Mouse (Mus musculus): ENCODE measurements around the gene Gng10. TPM values are rescaled to one million over a fixed set of nuclear protein-coding genes. Genes with fewer than 3 reads are reported as not detected.
A peak's percentile ranks its signal among the peaks of the same experiment; 100 is the strongest.

The Gng10 gene
- 10 to 100 TPM; 16.6 to 17.0 TPM for total RNA-seq (2021)

DNA sequence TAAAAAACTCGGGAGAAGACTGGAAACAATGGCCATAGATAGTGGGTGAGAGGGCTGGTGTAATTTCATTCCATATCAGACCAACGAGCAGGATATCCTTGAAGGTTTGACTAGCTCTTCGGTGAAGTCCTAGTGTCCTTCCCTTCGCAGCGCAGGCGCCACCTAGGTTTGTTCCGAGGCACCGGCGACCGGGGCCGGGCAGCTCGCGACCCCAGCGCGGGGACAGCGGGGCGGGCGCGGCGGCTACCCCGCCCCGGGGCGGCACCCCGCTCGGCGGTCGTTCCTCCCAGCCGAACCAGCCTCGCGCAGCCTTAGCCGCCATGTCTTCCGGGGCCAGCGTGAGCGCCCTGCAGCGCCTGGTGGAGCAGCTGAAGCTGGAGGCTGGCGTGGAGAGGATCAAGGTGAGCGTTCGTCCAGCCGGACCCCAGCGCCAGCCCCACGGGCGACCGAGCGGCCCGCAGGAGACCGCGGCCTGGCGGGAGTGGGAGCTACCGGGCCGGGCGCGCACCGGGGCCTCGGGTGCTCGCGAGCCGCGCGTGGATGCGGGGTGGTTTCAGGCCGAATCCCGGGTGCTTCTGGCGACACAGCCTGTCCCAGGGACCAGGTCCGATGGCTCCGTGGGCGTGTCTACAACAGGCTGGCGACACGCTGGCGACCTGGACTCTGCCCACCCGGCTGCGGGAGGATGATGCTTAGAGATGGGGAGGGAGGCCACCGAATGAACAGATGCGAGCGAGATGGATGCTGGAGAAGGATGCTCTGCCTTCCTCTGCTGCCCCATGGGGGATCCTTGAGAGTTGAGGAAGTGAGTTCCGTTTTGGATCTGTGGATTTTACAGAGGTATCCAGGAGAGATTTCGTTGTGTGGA lies at the start of gene Gng10:
TSS of gene Gng10 (plus strand) at position 171 of the 868 bp plus-strand sequence.
- peak; percentile 68 to 79 for DNase-seq
- intact Hi-C loops (cut with DNase I) = loop anchor here (2.0 kb wide), 1 partner anchor 32 kb away; the partner anchor contains the start of gene Gm20503

- intact Hi-C loops (cut with DNase I) = loop anchor here (1.0 to 5.0 kb wide), 4 partner anchors 14 to 357 kb away; partner anchors contain the start of gene Ecpas
- peak; percentile 81 to 83 for DNase-seq
These were observed 49.7 kb upstream of the Gng10 start for GRCm38 (mm10) chr4:58985157-58985648.

DNA sequence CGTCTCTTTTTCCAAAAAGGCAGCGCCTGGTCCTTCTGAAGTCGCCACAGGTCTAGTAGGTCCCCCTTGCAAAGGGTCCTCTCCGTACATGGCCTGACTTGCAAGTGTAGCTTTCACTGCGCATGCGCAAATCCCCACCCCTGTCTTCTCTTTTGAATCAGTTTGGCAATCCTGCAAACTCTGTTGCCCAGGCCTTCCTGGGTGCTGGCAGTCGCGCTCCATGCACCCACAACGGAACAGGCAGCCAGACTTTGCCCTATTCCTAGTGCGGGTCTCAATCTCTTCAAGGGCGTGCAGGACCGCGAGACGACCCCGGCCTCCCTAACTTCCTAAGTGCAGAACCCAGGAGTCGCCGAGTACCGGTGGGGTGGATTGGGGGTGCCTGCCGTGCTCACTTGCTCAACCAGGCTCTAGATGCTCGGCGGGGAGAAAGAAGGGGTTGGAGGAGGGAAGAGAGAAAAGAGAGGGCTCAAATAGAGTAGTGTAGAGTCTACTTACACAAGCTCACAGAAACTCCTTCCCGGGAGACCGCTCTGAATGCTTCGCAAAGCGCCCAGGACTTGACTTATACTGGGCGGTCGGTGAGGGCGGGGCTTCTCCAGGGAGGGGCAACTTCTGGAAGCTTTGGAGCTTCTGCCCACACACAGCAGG lies 48.2 kb upstream of the Gng10 start, which contains the start of gene Ptgr1:
TSS of gene Ptgr1 (minus strand) at position 580 of the 651 bp plus-strand sequence.
- DNase-seq = peak; percentile 81 to 82
- intact Hi-C loops (cut with DNase I) = loop anchor here (5.0 kb wide), 2 partner anchors 74 to 356 kb away; partner anchors contain the start of gene Ecpas

DNA sequence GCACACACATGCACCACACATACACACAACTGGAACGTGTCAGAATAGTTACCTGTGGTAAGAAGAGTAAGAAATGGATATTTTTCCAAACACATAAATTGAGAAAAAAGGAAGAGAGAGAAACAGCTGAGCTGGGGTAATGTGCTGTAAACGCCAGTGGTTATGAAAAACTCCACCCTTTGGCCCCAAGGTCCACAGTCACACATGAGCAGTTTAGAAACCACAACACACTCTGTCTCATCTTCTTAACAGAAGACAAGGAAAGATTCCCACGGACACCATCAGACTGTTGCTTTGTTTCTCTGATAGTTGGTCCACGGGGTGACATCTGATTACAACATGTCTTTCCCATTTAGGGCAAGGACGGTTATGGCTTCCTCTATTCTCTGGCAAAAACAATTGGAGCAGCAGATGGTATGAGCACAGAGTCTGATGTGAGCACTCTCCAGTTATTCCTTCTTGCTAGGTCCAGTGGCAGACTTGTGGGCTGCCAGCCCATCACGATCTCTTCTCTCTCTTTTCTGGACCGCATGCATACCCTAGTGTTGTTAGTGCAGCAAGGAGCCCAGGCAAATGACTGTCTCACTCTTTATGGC lies 45.5 kb upstream of the Gng10 start:
- intact Hi-C loops (cut with DNase I) = loop anchor here (5.0 kb wide), 2 partner anchors 77 to 353 kb away; partner anchors contain the start of gene Ecpas
- DNase-seq = no peak

- no peak for DNase-seq
- intact Hi-C loops (cut with DNase I) = no loop called here
These were observed 44.1 kb upstream of the Gng10 start for GRCm38 (mm10) chr4:58990609-58991434.

DNA sequence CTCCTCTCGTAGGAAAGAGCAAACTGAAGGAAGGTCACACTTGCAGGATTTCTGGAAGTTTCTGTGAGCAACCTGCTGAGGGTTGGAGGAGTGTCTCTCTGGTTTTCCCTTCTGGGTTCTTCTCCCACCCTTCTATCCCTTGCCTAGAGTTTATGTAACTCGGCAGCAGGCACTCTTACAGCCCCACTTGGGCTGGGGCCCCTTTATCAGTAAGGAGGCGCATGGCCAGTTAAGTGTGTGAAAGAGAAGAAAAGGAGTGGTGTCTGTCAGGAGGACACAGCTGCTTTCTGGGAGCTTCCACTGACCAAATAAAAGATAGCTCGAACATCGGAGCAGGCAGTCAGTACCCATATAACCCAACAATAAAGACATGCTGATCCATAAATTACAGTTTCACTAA lies 42.7 kb upstream of the Gng10 start:
- no peak for DNase-seq
- intact Hi-C loops (cut with DNase I) = no loop called here

DNA sequence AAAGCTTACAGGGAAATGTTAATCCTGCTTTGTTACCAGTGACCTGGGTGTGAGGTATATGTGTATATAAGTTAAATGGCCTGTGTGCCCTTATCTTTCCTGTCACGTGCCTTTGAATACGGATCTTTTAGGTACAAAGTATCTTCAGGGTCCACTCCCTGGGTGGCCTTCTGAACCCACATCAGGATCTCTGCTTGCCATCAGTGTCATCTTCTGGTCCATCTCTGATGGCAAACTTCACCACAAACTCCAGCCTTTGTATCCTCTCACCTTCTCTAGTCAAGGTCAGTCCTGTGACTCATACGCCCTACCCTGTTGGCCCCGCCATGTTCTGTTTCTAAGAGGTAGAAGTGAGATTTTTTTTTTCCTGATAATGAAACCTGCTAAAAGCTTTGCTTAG lies 40.1 kb upstream of the Gng10 start, which contains the start of gene Dnajc25:
TSS of gene Dnajc25 (plus strand) at position 301 of the 400 bp plus-strand sequence.
- intact Hi-C loops (cut with DNase I) = no loop called here
- DNase-seq = no peak

- intact Hi-C loops (cut with DNase I) = no loop called here
- DNase-seq = no peak
These were observed 39.6 kb upstream of the Gng10 start for GRCm38 (mm10) chr4:58995251-58995693.

GRCm38 (mm10) chr4:58997081-58997480 lies 37.8 kb upstream of the Gng10 start:
- intact Hi-C loops (cut with DNase I) = no loop called here
- DNase-seq = no peak

GRCm38 (mm10) chr4:58998688-58999087 lies 36.2 kb upstream of the Gng10 start:
- DNase-seq = no peak
- intact Hi-C loops (cut with DNase I) = loop anchor here (1.0 kb wide), 1 partner anchor 13 kb away; no protein-coding TSS in a partner anchor

GRCm38 (mm10) chr4:58999686-59000085 lies 35.2 kb upstream of the Gng10 start:
- DNase-seq = peak; percentile 72 to 78

GRCm38 (mm10) chr4:59000614-59001013 lies 34.3 kb upstream of the Gng10 start:
- no peak for DNase-seq
- intact Hi-C loops (cut with DNase I) = loop anchor here (5.0 to 10.0 kb wide), 3 partner anchors 88 to 1046 kb away; partner anchors contain the start of genes Ecpas and Txn1

More at GRCm38 (mm10) chr4:58999686-59000085, 35.2 kb upstream of the Gng10 start:
- intact Hi-C loops (cut with DNase I) = loop anchor here (1.0 to 10.0 kb wide), 4 partner anchors 14 to 1045 kb away; partner anchors contain the start of genes Ecpas and Txn1

- DNase-seq = peak; percentile 92 to 93
- intact Hi-C loops (cut with DNase I) = loop anchor here (2.0 to 10.0 kb wide), 4 partner anchors 32 to 1048 kb away; partner anchors contain the start of genes Ecpas, Gng10 and Txn1
These were observed 31.7 kb upstream of the Gng10 start, which contains the start of gene Gm20503 for GRCm38 (mm10) chr4:59002948-59003805. TSS of gene Gm20503 (plus strand) at chr4:59003210.

- DNase-seq = no peak
- intact Hi-C loops (cut with DNase I) = loop anchor here (2.0 to 10.0 kb wide), 4 partner anchors 31 to 1049 kb away; partner anchors contain the start of genes Ecpas, Gng10 and Txn1
These were observed 31.1 kb upstream of the Gng10 start for GRCm38 (mm10) chr4:59003806-59004200.

GRCm38 (mm10) chr4:59006211-59006610 lies 28.7 kb upstream of the Gng10 start:
- no peak for DNase-seq
- intact Hi-C loops (cut with DNase I) = loop anchor here (10.0 kb wide), 2 partner anchors 189 to 1051 kb away; partner anchors contain the start of gene Txn1

DNA sequence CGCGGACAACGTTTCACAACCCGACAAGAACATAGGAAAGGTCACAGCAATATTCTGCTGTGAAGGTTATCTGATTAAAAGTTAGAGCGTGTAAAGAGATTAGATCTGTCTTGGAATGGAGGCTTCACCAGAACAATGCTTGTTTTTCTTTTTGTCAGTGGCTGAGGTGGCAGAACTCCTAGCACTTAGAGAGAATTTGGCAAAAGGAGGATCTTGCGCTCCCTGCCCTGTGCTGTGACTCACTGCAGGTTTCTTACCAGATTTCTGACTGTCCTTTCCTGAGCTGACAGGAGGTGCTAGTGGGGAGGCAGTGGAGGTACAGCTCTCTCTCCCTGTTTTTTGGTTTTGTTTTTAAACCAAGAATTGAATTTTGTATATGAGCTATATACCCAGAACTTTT lies 27.9 kb upstream of the Gng10 start:
- DNase-seq = no peak
- intact Hi-C loops (cut with DNase I) = loop anchor here (10.0 kb wide), 2 partner anchors 188 to 1052 kb away; partner anchors contain the start of gene Txn1

GRCm38 (mm10) chr4:59007974-59008373 lies 26.9 kb upstream of the Gng10 start:
- intact Hi-C loops (cut with DNase I) = loop anchor here (10.0 kb wide), 2 partner anchors 187 to 1053 kb away; partner anchors contain the start of gene Txn1
- no peak for DNase-seq

DNA sequence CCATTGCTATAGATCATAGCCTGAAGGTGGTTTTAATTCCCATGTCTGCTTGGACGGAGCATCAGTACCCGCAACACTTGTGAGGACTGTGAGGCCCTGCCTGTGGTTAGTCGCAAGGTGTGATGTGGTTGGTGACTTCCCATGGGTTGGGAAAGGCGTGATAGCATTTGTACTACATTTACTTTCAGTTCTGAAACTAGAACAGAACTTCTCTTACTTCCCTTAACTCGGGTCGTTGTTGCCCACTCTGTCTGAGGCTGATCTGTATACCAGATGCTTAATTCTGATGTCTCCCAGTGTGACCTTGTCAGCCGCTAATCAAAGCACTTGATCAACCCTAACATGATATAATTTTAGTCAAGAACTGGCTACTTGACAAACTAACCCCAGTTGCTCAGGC lies 25.7 kb upstream of the Gng10 start:
- no peak for DNase-seq
- intact Hi-C loops (cut with DNase I) = loop anchor here (10.0 kb wide), 2 partner anchors 186 to 1054 kb away; partner anchors contain the start of gene Txn1

All from heart, postnatal 36 days (tissue).